Mouse (Mus musculus) ES-E14 (cell line): ENCODE measurements around the gene Rps21.

Source experiments
- CHD2 ChIP-seq: IDR thresholded peaks from 2 replicates; pipeline ENCODE4 v1.6.1; 2014; ENCODE audit warnings: mild to moderate bottlenecking, low read depth, low read length, inconsistent platforms
- ZC3H11A ChIP-seq: IDR thresholded peaks from 2 replicates; pipeline ENCODE4 v1.6.1; 2012; ENCODE audit warnings: low read depth, mild to moderate bottlenecking, inconsistent platforms, low read length, borderline replicate concordance
- ZNF384 ChIP-seq: IDR thresholded peaks from 2 replicates; pipeline ENCODE4 v1.6.1; 2012; ENCODE audit warnings: low read depth, low read length, inconsistent platforms

DNA sequence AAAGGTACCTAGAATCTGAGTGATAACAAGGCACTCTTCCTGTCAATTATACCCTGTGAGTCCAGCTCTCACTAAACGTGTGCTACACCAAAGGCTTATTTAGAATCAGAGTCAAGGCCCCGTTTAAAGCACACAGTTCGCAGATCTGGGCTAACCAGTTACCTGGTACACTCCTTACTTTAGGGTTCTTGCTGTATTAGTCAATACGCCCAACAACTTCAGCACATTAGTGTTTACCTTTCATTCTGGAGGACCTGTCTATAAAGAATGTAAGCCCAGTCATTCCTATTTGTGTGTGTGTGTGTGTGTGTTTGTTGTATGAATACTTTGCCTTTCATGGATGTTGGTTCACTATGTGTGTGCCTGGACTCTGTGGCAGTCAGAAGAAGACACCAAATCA lies 14.1 kb upstream of the Rps21 start:
- TF ChIP-seq CHD2 = no peak
- no peak for TF ChIP-seq ZNF384
- TF ChIP-seq ZC3H11A = no peak
